Mouse (Mus musculus) kidney, embryonic 16.5 days (tissue): Measurements from ENCODE around the gene Gstcd. TPM values are rescaled to one million over a fixed set of nuclear protein-coding genes. Genes with fewer than 3 reads are reported as not detected.

Source experiments
- ATAC-seq: fragments of 200-750 bp; cut with Nextera tagmentation; 2 replicates; pipeline ENCODE4 v1.8.0; 2017; ENCODE audit warnings: moderate TSS enrichment; ENCODE audit not compliant: low FRiP score, low TSS enrichment
- H3K27ac ChIP-seq: fragments of 300-500 bp; sonication (generic); 2 replicates; pipeline ENCODE4 v1.5.1; 2014; ENCODE audit warnings: low read length
- H3K27me3 ChIP-seq: fragments of 300-500 bp; sonication (generic); 2 replicates; pipeline ENCODE4 v1.6.1; 2014; ENCODE audit warnings: low read length, control low read depth, mixed read lengths; ENCODE audit not compliant: insufficient read depth
- H3K36me3 ChIP-seq: fragments of 300-500 bp; sonication (generic); 2 replicates; pipeline ENCODE4 v1.6.1; 2014; ENCODE audit warnings: low read length, control low read depth, mixed read lengths; ENCODE audit not compliant: insufficient read depth
- H3K4me1 ChIP-seq: fragments of 300-500 bp; sonication (generic); 2 replicates; pipeline ENCODE4 v1.6.1; 2014; ENCODE audit warnings: low read length, control low read depth, mixed read lengths; ENCODE audit not compliant: insufficient read depth
- H3K4me2 ChIP-seq: fragments of 300-500 bp; sonication (generic); replicated peaks from 2 replicates; pipeline ENCODE4 v1.6.1; 2014; ENCODE audit warnings: low read depth, low read length
- H3K4me3 ChIP-seq: fragments of 300-500 bp; sonication (generic); 2 replicates; pipeline ENCODE4 v1.5.1; 2014; ENCODE audit warnings: mild to moderate bottlenecking, low read length
- H3K9ac ChIP-seq: fragments of 300-500 bp; sonication (generic); replicated peaks from 2 replicates; pipeline ENCODE4 v1.6.1; 2014; ENCODE audit warnings: low read length
- H3K9me3 ChIP-seq: fragments of 300-500 bp; sonication (generic); 2 replicates; pipeline ENCODE4 v1.6.1; 2016; ENCODE audit warnings: low read length, control low read depth
- WGBS: fragments of 180-500 bp; shearing (Covaris S2); extraction: QIAGEN DNeasy Blood & Tissue Kit; methylation state at CpG from one replicate; pipeline ENCODE4 v1.1.7; 2014; 5-methylcytosine and 5-hydroxymethylcytosine counted together
- polyA plus RNA-seq: library from polyadenylated mRNA; unstranded; fragments of >200 nt; fragmentation: Nextera tagmentation; extraction: Ambion mirVana; gene quantifications from 2 replicates; pipeline ENCODE4 v1.2.1, GENCODE M21; 2015

Gstcd gene
- polyA plus RNA-seq, 1 experiment from 2014 or later = 6.6 TPM

- Histone ChIP-seq H3K4me1 (0 out of 2 replicates have a peak, but pooled peaks cover 6% of the 10 kb centered on the region), H3K27ac (no peak overlapping the region), H3K9me3 (no peaks in the 10 kb centered on the region), H3K27me3 (no peaks in the 10 kb centered on the region), H3K4me3 (no peak overlapping the region), H3K9ac (no peak overlapping the region), H3K4me2 (no peak overlapping the region), H3K36me3 (peaks cover 11% of the 10 kb centered on the region)
- 89% methylated on average over 12 of the region's 12 CpGs for WGBS
- ATAC-seq = no peak
These were observed 111.9 kb downstream of the Gstcd start for GRCm38 (mm10) chr3:132979781-132980461.

DNA sequence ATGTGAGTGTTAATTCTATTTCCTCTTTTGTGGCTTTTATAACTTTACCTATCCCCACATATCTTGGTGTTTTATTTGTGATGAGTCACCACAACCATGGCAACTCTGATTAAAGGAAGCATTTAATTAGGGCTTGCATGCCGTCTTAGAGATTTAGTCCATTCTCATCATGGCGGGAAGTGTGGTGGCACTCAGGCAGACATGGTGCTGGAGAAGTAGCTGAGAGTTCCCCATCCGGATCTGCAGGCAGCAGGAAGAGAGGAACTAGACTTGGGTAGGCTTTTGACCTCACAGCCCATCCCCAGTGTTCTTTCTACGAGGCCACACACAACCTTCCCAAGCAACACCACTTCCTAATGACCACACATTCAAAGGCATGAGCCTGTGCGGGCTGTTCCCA is 125.6 kb downstream of the Gstcd start:
- WGBS = 69% methylated on average over 5 of the region's 5 CpGs
- ATAC-seq = no peak
- Histone ChIP-seq H3K4me1 (no peaks in the 10 kb centered on the region), H3K4me3 (no peak overlapping the region), H3K4me2 (no peak overlapping the region), H3K9ac (no peak overlapping the region), H3K27ac (no peak overlapping the region), H3K9me3 (no peaks in the 10 kb centered on the region), H3K36me3 (no peaks in the 10 kb centered on the region), H3K27me3 (no peaks in the 10 kb centered on the region)

DNA sequence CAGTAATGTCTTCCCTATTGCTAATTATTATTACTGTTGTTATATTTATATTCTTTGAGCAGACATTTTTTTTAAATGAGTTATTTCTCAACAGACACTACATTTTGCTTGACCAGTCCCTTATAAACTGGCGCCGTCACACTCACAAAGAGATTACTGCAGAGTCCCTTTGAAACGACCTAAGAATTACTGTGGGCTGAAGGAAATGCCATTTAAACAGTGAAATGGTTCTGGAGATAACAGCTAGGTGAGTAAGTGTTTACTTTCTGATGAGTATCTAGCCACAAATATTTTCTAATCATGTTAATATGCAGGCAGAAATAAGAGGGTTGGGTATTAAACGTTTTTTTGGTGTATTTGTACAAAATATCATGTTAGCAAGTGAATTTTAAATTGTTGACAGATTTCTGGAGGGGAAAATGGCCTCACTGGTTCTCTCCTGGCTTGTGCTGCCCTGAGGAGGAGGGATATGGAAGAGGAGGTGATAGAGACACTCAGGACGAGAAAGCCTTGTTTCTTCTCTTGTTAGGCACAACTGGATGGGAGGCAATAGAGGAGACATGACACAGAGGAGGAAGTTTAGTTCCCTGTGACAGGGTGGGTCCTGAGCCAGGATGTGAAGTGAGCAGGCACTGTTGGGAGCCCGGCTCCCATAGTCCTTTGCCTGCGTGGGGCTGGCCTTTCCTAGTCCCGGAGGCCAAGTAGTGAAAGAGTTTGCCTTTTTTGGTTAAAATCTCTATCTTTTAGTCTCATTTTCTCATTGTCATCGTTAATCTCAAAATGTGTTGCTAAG is 126.9 kb downstream of the Gstcd start:
- Histone ChIP-seq H3K4me2 (no peak overlapping the region), H3K36me3 (no peaks in the 10 kb centered on the region), H3K9me3 (no peaks in the 10 kb centered on the region), H3K27me3 (no peaks in the 10 kb centered on the region), H3K4me1 (no peaks in the 10 kb centered on the region), H3K4me3 (no peak overlapping the region), H3K9ac (no peak overlapping the region), H3K27ac (no peak overlapping the region)
- WGBS = 72% methylated on average over 9 of the region's 9 CpGs
- ATAC-seq = no peak

DNA sequence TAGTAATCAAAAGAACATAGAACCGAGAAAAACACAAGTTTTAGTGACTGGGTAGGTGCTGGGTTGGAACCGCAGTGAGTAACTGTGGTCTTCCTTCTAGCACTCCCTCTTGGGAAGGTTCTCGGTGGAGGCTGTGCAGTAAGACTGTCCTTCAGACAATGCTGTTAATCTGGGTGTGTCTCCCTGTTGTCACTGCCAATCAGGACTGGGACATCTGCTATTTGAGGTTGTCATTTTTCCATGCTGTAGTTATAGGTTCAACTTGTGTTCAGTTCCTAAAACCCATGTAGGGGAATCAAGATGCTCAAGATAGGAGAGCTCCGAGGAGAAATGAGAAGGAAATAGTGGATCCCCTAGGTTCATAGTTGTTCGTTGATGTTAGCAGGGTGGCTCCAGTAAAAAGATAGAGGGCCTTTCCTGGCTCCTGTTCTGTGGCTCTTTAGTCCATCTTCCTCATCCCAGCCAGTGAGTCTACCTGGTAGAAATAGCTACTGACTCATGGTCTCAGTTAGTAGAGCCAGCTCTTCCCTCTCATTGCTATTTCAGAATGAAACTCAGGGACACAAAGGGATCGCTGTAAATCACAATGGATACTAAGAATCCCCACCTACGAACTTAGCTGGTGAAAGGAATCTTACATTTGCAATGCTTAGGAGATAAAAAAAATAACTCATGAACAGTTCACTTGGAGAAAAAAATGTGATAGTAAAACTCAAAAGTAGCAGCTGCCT is 129.0 kb downstream of the Gstcd start:
- Histone ChIP-seq H3K27ac (no peak overlapping the region), H3K4me3 (no peak overlapping the region), H3K4me2 (no peak overlapping the region), H3K27me3 (no peaks in the 10 kb centered on the region), H3K4me1 (no peaks in the 10 kb centered on the region), H3K9ac (no peak overlapping the region), H3K36me3 (no peaks in the 10 kb centered on the region), H3K9me3 (no peaks in the 10 kb centered on the region)
- 89% methylated on average over 7 of the region's 7 CpGs for WGBS
- ATAC-seq = no peak

- Histone ChIP-seq H3K9me3 (no peaks in the 10 kb centered on the region), H3K9ac (peak overlapping the region; percentile 83), H3K27ac (no peak overlapping the region), H3K4me3 (peak overlapping the region; percentile 77), H3K36me3 (0 out of 2 replicates have a peak, but pooled peaks cover 3% of the 10 kb centered on the region), H3K27me3 (peaks cover 5% of the 10 kb centered on the region; the same call in 1 of the 2 replicates), H3K4me2 (peak overlapping the region; percentile 82), H3K4me1 (no peaks in the 10 kb centered on the region; the same call in 1 of the 2 replicates)
- peak; percentile 1; the same call in 1 of the 2 replicates for ATAC-seq
- WGBS = 8% methylated on average over 7 of the region's 7 CpGs
These were observed 141.3 kb downstream of the Gstcd start for GRCm38 (mm10) chr3:132950529-132950880.

DNA sequence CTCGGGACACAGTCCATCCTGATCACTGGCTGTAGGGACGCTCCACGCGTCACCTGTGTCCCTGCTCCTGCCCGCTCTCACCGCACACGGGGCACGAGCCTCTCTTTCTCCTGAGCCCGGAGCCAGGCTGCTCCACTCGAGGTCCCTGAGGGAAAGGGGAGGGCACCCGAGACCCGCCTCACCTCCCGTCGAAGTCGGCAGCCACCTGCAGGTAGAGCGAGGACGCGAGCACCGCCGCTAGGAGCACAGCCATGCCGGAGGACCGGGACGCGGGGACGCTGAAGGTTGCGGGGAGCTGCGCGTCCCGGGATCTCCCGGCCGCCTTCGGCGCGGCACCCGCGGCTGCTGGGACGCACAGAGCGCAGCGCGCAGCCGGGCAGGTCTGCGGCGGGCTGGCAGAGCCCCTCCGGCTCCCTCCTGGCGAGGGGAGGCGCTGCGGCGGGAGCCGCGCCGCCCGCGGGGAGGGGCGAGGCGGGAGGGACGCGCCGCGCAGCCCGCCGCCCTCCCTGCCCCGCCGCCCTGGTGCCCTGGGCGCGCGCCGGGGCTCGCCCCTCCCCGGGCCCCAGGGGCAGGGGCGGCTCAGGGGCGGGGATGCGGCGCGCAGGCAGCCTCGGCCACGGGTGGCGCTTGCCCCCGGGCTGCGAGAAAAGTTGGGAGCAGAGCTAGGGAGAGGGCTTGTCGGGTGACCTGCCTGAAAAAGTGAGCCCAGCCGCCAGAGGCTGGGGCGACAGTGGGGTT is 141.9 kb downstream of the Gstcd start, which contains the start of gene Npnt:
Npnt (minus strand) TSS at position 501 of the 738 bp plus-strand sequence.
- Histone ChIP-seq H3K4me1 (peaks cover 3% of the 10 kb centered on the region), H3K27ac (peak within 1 kb of the TSS; percentile 70; the same call in 1 of the 2 replicates), H3K9ac (peak within 1 kb of the TSS; percentile 83), H3K4me2 (peak within 1 kb of the TSS; percentile 82), H3K4me3 (peak within 1 kb of the TSS; percentile 77), H3K9me3 (no peaks in the 10 kb centered on the region), H3K27me3 (peaks cover 5% of the 10 kb centered on the region; the same call in 1 of the 2 replicates), H3K36me3 (0 out of 2 replicates have a peak, but pooled peaks cover 3% of the 10 kb centered on the region)
- peak; percentile 92 for ATAC-seq
- under 1% methylated on average over 77 of the region's 82 CpGs for WGBS

DNA sequence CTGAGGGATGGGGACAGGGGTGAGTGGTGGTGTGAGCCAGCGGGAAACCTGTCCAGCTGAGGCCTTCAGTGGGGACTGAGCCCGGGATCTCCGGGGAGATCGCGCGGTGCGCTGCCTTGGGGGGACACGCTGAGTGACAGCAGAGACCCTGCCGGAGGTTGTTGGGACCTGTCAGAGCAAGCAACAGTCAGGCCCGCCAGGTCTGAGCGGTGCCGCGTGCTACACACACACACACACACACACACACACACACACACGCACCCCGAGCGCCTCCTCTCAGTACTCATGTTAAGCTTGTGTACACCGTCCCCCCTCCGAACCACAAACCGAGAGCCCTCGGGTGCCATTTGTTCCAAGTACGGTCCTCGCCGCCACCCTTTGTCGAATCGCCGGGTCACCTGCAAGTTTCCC is 142.4 kb downstream of the Gstcd start:
- 0% methylated on average over 22 of the region's 26 CpGs for WGBS
- Histone ChIP-seq H3K27ac (peak overlapping the region; percentile 70; the same call in 1 of the 2 replicates), H3K27me3 (peaks cover 5% of the 10 kb centered on the region; the same call in 1 of the 2 replicates), H3K4me3 (peak overlapping the region; percentile 77), H3K9ac (peak overlapping the region; percentile 83), H3K4me1 (peaks cover 9% of the 10 kb centered on the region), H3K36me3 (0 out of 2 replicates have a peak, but pooled peaks cover 3% of the 10 kb centered on the region), H3K4me2 (peak overlapping the region; percentile 82), H3K9me3 (no peaks in the 10 kb centered on the region)
- ATAC-seq = peak; percentile 69

DNA sequence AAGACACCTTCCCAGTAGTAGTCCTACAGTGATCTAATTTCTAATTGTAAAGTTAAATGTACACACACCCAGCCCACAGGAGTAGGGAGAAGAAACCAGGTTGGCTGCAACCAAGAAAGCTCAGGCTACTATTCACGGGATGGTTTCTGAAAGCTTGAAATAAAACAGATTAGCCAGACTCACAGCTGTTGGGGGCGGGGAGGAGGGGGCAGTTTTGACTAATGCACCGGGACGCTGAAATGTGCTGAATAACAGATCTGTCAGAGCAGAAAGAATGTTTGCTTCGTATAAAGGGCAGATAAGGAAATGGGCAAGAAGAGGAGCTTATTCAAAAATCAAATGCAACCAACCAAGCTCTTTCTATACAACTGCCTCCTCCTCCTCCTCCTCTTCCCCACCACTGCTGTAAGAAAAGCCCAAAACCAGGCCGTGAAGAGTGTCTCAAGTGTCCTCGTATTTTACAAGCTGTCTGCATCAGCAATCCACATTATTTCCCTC is 143.5 kb downstream of the Gstcd start:
- H3K4me2 ChIP-seq = peak overlapping the region; percentile 82
- H3K9ac ChIP-seq = peak overlapping the region; percentile 83
- no peak for ATAC-seq
- H3K4me1 ChIP-seq = peaks cover 14% of the 10 kb centered on the region
- 0 out of 2 replicates have a peak overlapping the region, but pooled peaks have one; percentile 31 for H3K27ac ChIP-seq
- peak overlapping the region; percentile 77 for H3K4me3 ChIP-seq
- H3K9me3 ChIP-seq = no peaks in the 10 kb centered on the region
- H3K36me3 ChIP-seq = 0 out of 2 replicates have a peak, but pooled peaks cover 3% of the 10 kb centered on the region
- WGBS = 19% methylated on average over 7 of the region's 7 CpGs
- peaks cover 5% of the 10 kb centered on the region; the same call in 1 of the 2 replicates for H3K27me3 ChIP-seq

DNA sequence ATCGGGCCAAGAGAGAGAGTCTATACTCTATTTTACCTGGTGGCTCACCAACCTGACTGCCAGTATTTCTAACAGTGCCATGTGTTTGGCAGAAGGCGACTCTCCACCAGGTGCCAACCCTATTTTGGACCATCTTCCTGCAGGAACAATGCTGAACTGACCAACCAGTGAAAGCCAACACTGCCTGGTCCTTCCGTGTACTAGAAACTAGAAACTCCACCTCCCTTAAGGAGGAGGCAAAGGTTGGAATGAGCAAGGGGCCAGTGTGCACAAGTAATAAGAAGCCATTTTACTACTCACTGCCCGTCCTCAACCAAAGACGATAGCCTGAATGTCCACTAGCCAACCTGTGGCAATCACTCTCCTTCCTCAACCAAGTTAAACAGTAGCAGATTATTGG is 145.7 kb downstream of the Gstcd start:
- no peak overlapping the region for H3K4me2 ChIP-seq
- peaks cover 5% of the 10 kb centered on the region; the same call in 1 of the 2 replicates for H3K27me3 ChIP-seq
- H3K9ac ChIP-seq = no peak overlapping the region
- 0 out of 2 replicates have a peak, but pooled peaks cover 3% of the 10 kb centered on the region for H3K36me3 ChIP-seq
- no peak for ATAC-seq
- peaks cover 14% of the 10 kb centered on the region for H3K4me1 ChIP-seq
- no peak overlapping the region for H3K4me3 ChIP-seq
- no peak overlapping the region for H3K27ac ChIP-seq
- WGBS = 81% methylated on average over 5 of the region's 5 CpGs
- H3K9me3 ChIP-seq = no peaks in the 10 kb centered on the region
